Mouse (Mus musculus) erythroblast, embryonic 14.5 days (primary cell): ENCODE data around the gene Snn. TPM values are rescaled to one million over a fixed set of nuclear protein-coding genes. Genes with fewer than 3 reads are reported as not detected.
"Not testable (repeated sequence)": the region's sequence is repeated elsewhere in the genome, so short reads cannot be mapped to it uniquely, and the experiment has no call there.

Experiments used
- H3K27me3 ChIP-seq: 2 replicates; pipeline ENCODE4 v1.6.1; 2012; ENCODE audit warnings: inconsistent platforms; ENCODE audit not compliant: control insufficient read depth
- H3K36me3 ChIP-seq: 2 replicates; pipeline ENCODE4 v1.6.1; 2012; ENCODE audit warnings: mild to moderate bottlenecking, inconsistent platforms; ENCODE audit not compliant: control insufficient read depth
- H3K4me1 ChIP-seq: 2 replicates; pipeline ENCODE4 v1.6.1; 2012; ENCODE audit warnings: inconsistent platforms; ENCODE audit not compliant: control insufficient read depth
- H3K4me3 ChIP-seq: replicated peaks from 2 replicates; pipeline ENCODE3; 2012; ENCODE audit warnings: moderate library complexity, mild to moderate bottlenecking, inconsistent platforms
- H3K9me3 ChIP-seq: 2 replicates; pipeline ENCODE4 v1.6.1; 2012; ENCODE audit warnings: low read length, inconsistent platforms, mixed read lengths; ENCODE audit not compliant: control insufficient read depth
- GATA1 ChIP-seq: IDR thresholded peaks from 2 replicates; pipeline ENCODE4 v1.6.1; 2012; ENCODE audit warnings: low read length, inconsistent platforms, mixed read lengths
- TAL1 ChIP-seq: IDR thresholded peaks from 3 replicates; pipeline ENCODE4 v1.6.1; 2012; ENCODE audit warnings: low read length, inconsistent platforms, mixed read lengths
- polyA plus RNA-seq: library from polyadenylated mRNA; stranded (reverse); fragments of >175 nt; gene quantifications from 2 replicates; pipeline ENCODE4 v1.2.3, GENCODE M21; 2012

Gene Snn
- polyA plus RNA-seq, result 0.04 and 0.05 TPM in 2 replicates

DNA sequence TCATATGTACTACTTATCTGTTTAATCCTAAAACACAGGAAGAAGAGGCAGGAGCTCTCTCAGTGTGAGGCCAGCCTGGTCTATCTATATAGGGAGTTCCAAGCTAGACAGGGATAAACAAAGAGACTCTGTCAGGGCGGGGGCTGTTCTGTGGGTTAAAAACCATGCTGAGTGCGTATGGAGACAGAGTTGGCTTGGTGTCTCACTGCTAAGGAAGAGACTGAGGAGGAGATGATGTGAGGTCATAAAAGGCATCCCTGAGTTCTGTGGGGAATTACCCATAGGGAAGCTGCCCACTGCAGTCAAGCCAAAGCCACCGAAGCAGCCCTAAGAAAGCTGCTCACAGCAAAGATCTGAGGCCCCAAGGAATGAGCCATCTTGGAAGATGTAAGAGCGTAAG is at the start of gene Snn:
Gene Snn, plus strand, starts transcription at position 301 of the 400 bp plus-strand sequence.
- Histone ChIP-seq H3K4me3 (no peak within 1 kb of the TSS), H3K27me3 (peaks cover 15% of the 10 kb centered on the region), H3K9me3 (no peaks in the 10 kb centered on the region), H3K4me1 (peaks cover under 1% of the 10 kb centered on the region; the same call in 1 of the 2 replicates), H3K36me3 (no peaks in the 10 kb centered on the region)
- TF ChIP-seq GATA1 (no peak), TAL1 (no peak)

DNA sequence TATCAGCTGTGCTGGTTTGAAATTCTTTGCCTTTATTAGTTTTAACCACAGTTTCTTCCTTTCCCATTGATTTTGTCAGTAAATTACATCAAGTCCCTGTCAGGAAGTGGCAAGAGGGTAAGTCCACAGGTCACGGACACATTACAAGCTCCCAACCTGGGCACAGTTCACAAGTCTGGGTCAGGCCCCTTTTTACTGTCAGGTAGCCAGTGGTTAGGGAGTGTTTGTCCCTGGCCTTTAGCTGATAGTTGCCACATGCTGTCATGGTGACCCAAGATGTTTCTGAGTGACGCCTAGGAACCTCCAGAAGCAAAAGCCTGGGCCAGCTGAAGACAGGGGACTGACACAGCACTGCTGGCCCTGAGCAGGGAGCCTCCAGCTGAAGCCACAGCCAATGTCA is 49.5 kb upstream of the Snn start:
- no peaks in the 10 kb centered on the region for H3K9me3 ChIP-seq
- H3K36me3 ChIP-seq, result no peaks in the 10 kb centered on the region
- no peaks in the 10 kb centered on the region for H3K27me3 ChIP-seq
- TF ChIP-seq GATA1 (no peak), TAL1 (no peak)
- H3K4me1 ChIP-seq, result peaks cover 7% of the 10 kb centered on the region
- no peak overlapping the region for H3K4me3 ChIP-seq

DNA sequence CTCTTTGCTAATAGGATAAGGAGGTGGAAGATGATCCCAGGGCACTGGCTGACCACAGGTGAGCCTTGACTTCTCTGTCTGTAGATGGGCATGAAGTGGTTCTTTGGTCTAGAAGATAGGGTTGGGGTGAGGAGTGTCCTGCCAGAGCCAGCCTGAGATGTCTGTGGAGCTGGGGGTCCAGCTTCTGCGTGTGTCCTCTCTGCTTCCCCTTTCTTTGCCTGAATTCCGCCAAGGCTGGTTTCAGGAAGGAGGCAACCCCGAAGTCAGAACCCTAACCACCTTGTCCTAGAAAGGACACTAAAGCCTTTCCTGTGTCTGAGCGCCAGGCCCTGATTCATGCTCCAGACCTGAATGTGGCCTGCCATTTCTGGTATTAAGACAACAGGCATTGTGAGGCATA is 48.8 kb upstream of the Snn start:
- no peaks in the 10 kb centered on the region for H3K9me3 ChIP-seq
- no peak overlapping the region for H3K4me3 ChIP-seq
- no peaks in the 10 kb centered on the region for H3K27me3 ChIP-seq
- H3K36me3 ChIP-seq, result no peaks in the 10 kb centered on the region
- TF ChIP-seq TAL1, result no peak
- TF ChIP-seq GATA1, result no peak
- H3K4me1 ChIP-seq, result peaks cover 7% of the 10 kb centered on the region

DNA sequence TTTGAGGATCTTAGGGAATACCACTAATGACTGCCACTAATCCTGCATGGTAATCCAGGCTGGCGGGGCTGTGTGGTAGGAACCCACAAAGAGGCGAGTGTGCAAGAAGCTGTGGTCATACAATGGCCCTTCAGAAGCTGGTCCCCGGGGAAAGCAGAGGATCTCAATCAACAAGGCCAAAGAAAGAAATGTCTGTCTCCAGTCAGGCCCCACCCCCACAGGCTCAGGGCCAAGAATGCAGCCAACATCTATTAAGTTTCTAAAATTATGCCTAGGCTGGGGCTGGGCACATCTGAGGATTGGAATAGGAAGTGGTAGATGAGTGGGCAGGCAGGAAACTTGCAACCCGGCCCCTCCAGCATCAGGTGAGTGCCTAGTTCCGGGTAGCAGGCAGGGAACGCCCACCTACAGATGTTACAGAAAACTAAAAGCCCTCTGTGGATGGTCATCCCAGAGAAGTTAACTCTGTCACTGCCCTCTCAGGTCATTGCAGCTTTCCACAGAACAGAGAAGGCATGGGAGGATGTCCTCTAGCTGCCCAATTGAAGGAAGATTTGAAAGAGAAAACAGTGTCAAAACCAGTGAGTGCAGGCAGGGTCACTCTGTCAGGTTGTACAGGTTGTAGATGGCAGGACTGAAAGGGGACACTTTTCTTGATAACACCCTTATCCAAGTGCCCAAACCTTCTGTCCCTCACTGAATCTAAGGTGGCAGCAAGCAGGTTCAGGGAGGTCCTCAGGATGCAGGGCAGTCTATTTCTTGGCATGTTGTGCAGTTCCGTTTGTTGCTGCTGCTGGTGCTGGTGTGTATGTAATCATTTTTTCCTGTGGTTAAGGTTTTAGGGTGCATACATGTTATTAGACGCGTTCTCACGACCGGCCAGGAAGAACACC is 47.9 kb upstream of the Snn start:
- Histone ChIP-seq H3K4me3 (no peak overlapping the region), H3K9me3 (no peaks in the 10 kb centered on the region), H3K36me3 (no peaks in the 10 kb centered on the region), H3K27me3 (no peaks in the 10 kb centered on the region), H3K4me1 (peaks cover 7% of the 10 kb centered on the region)
- TF ChIP-seq GATA1 (no peak), TAL1 (no peak)

DNA sequence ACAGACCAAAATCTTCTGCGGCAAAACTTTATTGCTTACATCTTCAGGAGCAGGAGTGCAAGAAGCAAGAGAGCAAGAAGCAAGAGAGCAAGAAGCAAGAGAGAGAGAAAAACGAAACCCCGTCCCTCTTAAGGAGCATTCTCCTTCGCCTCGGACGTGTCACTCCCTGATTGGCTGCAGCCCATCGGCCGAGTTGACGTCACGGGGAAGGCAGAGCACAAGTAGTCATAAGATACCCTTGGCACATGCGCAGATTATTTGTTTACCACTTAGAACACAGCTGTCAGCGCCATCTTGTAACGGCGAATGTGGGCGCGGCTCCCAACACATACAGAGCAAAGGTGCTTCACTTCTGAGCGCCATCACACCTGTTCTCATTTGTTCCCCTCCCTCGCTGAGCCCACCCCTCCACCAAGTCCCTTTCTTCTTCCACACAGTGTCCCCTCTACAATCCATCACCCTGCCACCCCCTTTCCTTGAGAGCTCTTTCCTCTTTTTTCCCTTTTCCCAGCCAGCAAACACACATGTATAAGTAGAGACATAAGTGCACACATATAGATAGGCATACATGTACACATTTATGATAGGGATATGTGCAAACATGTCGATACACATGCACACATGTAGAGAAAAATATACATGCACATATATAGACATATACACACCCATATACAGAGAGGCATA is 47.1 kb upstream of the Snn start:
- H3K4me1 ChIP-seq, H3K27me3 ChIP-seq, H3K4me3 ChIP-seq, H3K36me3 ChIP-seq, H3K9me3 ChIP-seq: not testable (repeated sequence)

DNA sequence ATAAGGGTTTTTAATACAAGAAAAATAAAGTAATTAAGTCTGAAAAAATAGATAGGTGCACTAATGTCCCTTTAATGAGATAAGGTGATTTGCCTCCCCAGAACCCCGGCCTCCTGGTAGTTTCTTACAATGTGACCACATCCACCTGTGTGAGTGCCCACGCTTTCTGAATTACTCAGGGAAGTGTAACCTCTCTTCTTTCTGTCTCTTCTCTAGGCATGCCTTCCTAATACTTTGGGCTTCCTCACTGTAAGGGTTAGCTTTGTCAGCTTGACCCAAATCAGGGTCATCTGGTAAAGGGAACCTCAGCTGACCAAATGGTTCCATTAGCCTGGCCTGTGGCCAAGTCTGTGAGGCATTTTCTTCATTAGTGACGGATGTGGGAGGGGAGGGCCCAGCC is 46.3 kb upstream of the Snn start:
- TF ChIP-seq TAL1 (no peak), GATA1 (no peak)
- H3K4me3 ChIP-seq, result no peak overlapping the region

DNA sequence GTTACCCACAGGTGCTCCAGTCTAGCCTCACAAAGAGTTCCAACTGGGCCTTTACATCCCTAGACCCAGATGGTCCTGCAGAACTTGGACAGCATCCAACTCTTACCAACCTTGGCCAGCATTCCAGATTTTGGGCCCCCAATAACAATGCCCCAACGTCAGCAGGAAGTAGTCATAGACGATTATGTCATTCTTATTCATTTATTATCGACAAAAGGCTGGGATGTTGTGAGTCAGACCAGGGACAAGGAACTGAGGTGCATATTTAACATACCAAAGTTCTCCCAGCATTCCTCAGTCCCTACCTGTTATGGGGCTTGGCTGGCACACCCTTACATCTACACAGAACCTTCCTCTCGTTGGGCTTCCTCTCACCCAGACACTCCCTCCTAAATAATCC is 44.4 kb upstream of the Snn start:
- TF ChIP-seq TAL1 (no peak), GATA1 (no peak)
- no peaks in the 10 kb centered on the region for H3K4me1 ChIP-seq
- H3K36me3 ChIP-seq, result no peaks in the 10 kb centered on the region
- no peak overlapping the region for H3K4me3 ChIP-seq
- H3K9me3 ChIP-seq, result no peaks in the 10 kb centered on the region
- H3K27me3 ChIP-seq, result no peaks in the 10 kb centered on the region

More for the DNA sequence above, 46.3 kb upstream of the Snn start:
- Histone ChIP-seq H3K36me3 (no peaks in the 10 kb centered on the region), H3K27me3 (no peaks in the 10 kb centered on the region), H3K9me3 (no peaks in the 10 kb centered on the region), H3K4me1 (no peaks in the 10 kb centered on the region)

DNA sequence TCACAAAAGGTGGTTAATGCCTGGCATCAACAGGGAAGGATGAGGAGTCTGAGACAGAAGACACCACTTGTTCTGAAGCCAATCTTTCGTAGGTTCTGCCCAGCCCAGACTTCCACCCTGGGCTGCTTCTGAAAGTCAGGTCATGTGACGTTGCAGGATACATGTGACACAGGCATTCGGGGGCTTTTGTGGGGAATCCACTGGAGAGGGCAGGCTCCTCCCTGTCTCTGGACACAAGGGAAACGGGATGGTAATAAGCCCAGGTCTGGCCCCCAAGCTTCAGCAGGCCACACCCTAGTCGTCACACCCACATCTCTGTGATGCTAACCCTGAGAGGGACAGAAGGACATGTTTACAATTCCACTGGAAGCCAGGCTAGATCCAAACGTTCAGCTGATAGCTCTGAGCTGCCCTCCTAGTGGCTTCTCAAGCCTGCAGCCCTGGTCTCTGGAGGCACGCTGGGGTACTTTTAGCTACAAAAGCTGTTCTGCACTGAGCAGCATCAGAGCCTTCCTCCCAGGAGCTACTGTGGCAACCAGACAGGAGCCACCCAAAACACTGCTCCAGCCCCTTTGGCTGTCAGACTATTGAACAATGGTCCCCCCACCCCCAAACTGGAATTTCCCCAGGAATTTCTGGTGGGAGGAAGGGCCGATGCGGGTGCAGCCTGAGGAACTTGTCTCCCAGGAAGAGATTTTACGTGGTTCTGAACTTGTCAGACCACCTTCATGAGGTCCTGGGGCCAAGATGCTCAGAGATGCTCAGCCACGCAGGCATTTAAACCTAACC is 42.7 kb upstream of the Snn start:
- Histone ChIP-seq H3K9me3 (no peaks in the 10 kb centered on the region), H3K36me3 (no peaks in the 10 kb centered on the region), H3K27me3 (no peaks in the 10 kb centered on the region), H3K4me1 (no peaks in the 10 kb centered on the region), H3K4me3 (no peak overlapping the region)
- no peak for TF ChIP-seq GATA1
- TF ChIP-seq TAL1, result no peak

DNA sequence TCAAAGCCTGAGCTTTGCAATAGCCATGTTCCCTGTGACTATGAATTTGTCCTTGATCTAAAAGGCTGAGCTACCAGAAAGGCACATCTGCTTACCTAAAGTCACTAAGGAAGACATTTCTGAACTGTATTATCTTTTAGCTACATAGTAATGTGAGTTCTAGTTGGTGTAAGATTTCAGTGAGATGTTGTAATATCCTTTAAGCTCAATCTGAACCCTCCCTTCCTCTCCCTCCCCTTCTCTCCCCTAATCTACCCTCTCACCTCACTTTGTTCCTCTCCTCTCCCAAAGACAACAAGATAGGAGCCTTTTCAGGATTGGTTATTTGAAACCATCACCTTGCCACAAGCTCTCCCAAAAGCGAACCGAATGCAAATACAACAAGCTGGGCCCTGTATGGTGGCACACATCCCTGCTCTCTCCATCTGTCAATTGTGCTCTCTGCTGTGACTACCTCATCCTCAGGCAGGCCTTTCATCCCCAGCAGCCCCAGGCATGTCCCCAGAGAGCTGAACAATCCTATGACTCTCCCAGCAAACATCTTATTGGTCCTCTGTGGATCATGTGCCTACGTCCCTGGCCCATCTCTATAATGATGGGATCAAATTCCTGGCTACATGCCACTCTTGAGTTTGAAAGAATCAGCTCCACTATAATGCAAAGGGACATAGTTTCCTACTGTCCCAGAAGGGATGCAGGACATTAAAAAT is 39.2 kb upstream of the Snn start:
- no peaks in the 10 kb centered on the region for H3K36me3 ChIP-seq
- no peaks in the 10 kb centered on the region for H3K27me3 ChIP-seq
- no peaks in the 10 kb centered on the region for H3K4me1 ChIP-seq
- H3K4me3 ChIP-seq, result no peak overlapping the region
- no peak for TF ChIP-seq TAL1
- TF ChIP-seq GATA1, result no peak
- H3K9me3 ChIP-seq, result no peaks in the 10 kb centered on the region
